Mouse (Mus musculus): ENCODE data around the gene Zfp119a. TPM values are rescaled to one million over a fixed set of nuclear protein-coding genes. Genes with fewer than 3 reads are reported as not detected.

The Zfp119a gene
- polyA plus RNA-seq, 1 experiment from 2014 or later = 5.7 TPM

GRCm38 (mm10) chr17:55816853-55817252 lies 61.9 kb downstream of the Zfp119a start:
- Histone ChIP-seq H3K27me3 (no peaks in the 10 kb centered on the region), H3K9me3 (replicated peaks) (no peaks in the 10 kb centered on the region), H3K4me1 (replicated peaks) (no peaks in the 10 kb centered on the region), H3K4me3 (no peak overlapping the region), H3K9ac (no peak overlapping the region), H3K27ac (no peak overlapping the region), H3K4me2 (no peak overlapping the region), H3K36me3 (no peaks in the 10 kb centered on the region)
- no peak for ATAC-seq (replicated peaks; ENCODE audit: insufficient number of reproducible peaks, insufficient read depth, low FRiP score, low read depth)
- 88% methylated on average over 4 of the region's 4 CpGs for WGBS

Other genes starting within 250 kb of the Zfp119a start
- gene Pot1b, start 166.3 kb downstream of the Zfp119a start, polyA plus RNA-seq (2015; fragmentation: Nextera tagmentation; extraction: Ambion mirVana) = 4.8 and 5.6 TPM in 2 replicates
- 0.24 and 0.30 TPM in 2 replicates for gene Adgre4, start 128.9 kb downstream of the Zfp119a start, polyA plus RNA-seq (2015; fragmentation: Nextera tagmentation; extraction: Ambion mirVana)
- 6.8 and 8.8 TPM in 2 replicates for gene Zfp959, start 13.2 kb upstream of the Zfp119a start, polyA plus RNA-seq (2015; fragmentation: Nextera tagmentation; extraction: Ambion mirVana)
- 4.3 and 5.5 TPM in 2 replicates for gene Zfp119b, start 70.6 kb upstream of the Zfp119a start, polyA plus RNA-seq (2015; fragmentation: Nextera tagmentation; extraction: Ambion mirVana)
- 0.87 and 2.2 TPM in 2 replicates for gene Ebi3, start 73.7 kb upstream of the Zfp119a start, polyA plus RNA-seq (2015; fragmentation: Nextera tagmentation; extraction: Ambion mirVana)
- 13.9 and 18.2 TPM in 2 replicates for gene Yju2, start 80.2 kb upstream of the Zfp119a start, polyA plus RNA-seq (2015; fragmentation: Nextera tagmentation; extraction: Ambion mirVana)
- gene Shd, start 91.5 kb upstream of the Zfp119a start, polyA plus RNA-seq (2015; fragmentation: Nextera tagmentation; extraction: Ambion mirVana) = 6.6 and 8.7 TPM in 2 replicates
- gene Fsd1, start 107.6 kb upstream of the Zfp119a start, polyA plus RNA-seq (2015; fragmentation: Nextera tagmentation; extraction: Ambion mirVana) = 2.6 and 5.0 TPM in 2 replicates
- 13.7 and 17.2 TPM in 2 replicates for gene Stap2, start 126.7 kb upstream of the Zfp119a start, polyA plus RNA-seq (2015; fragmentation: Nextera tagmentation; extraction: Ambion mirVana)
- gene Mpnd, start 126.8 kb upstream of the Zfp119a start, polyA plus RNA-seq (2015; fragmentation: Nextera tagmentation; extraction: Ambion mirVana) = 61.1 and 81.1 TPM in 2 replicates
- gene Sh3gl1, start 157.7 kb upstream of the Zfp119a start, polyA plus RNA-seq (2015; fragmentation: Nextera tagmentation; extraction: Ambion mirVana) = 67.0 and 93.4 TPM in 2 replicates
- gene Chaf1a, start 161.5 kb upstream of the Zfp119a start, polyA plus RNA-seq (2015; fragmentation: Nextera tagmentation; extraction: Ambion mirVana) = 10.1 and 15.0 TPM in 2 replicates
- 42.0 and 45.0 TPM in 2 replicates for gene Ubxn6, start 196.1 kb upstream of the Zfp119a start, polyA plus RNA-seq (2015; fragmentation: Nextera tagmentation; extraction: Ambion mirVana)
- 65.8 and 86.4 TPM in 2 replicates for gene Hdgfl2, start 200.7 kb upstream of the Zfp119a start, polyA plus RNA-seq (2015; fragmentation: Nextera tagmentation; extraction: Ambion mirVana)
- 0.41 and 0.57 TPM in 2 replicates for gene Plin4, start 230.9 kb upstream of the Zfp119a start, polyA plus RNA-seq (2015; fragmentation: Nextera tagmentation; extraction: Ambion mirVana)
- gene Plin5, start 238.7 kb upstream of the Zfp119a start, polyA plus RNA-seq (2015; fragmentation: Nextera tagmentation; extraction: Ambion mirVana) = 1.0 and 1.1 TPM in 2 replicates
- 1.0 and 1.3 TPM in 2 replicates for gene Lrg1, start 243.1 kb upstream of the Zfp119a start, polyA plus RNA-seq (2015; fragmentation: Nextera tagmentation; extraction: Ambion mirVana)

All from heart, embryonic 15.5 days (tissue).